Mouse (Mus musculus) cerebellum, adult 2 months (tissue): ENCODE measurements around the gene Rph3al.

Experiments used
- CTCF ChIP-seq: fragments of 200-500 bp; IDR thresholded peaks from 2 replicates; pipeline ENCODE4 v1.5.1; 2011; ENCODE audit warnings: low read depth, mild to moderate bottlenecking, control low read depth, low read length, moderate library complexity, borderline replicate concordance; ENCODE audit not compliant: insufficient read depth
- POLR2A ChIP-seq: fragments of 200-500 bp; IDR thresholded peaks from 2 replicates; pipeline ENCODE4 v1.6.1; 2011; ENCODE audit warnings: low read length, control low read depth, borderline replicate concordance; ENCODE audit not compliant: insufficient read depth

DNA sequence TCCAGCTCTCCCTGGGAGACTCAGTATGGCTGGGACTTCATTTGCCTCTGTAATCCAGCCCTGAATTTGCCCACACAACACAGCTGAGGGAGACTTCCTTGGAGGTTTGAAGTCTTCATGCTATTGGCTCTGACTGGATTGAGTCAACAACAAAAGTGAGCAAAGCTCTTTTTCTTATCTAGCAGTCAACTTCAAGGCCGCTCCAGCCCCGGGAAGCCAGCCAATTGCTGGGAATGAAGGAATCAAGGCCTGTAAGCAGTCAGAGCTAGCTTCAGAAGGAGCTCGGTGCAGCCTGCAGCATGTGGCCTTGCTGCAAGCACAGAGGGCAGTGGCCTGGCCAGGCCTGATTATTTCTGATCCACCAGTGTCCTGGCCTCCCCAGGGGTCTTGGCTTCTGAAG, 126.3 kb downstream of the Rph3al start:
- TF ChIP-seq POLR2A (no peak), CTCF (no peak)
